Mouse (Mus musculus): Measurements from ENCODE around the gene Crim1. TPM values are rescaled to one million over a fixed set of nuclear protein-coding genes. Genes with fewer than 3 reads are reported as not detected.

The Crim1 gene
- total RNA-seq, 2 experiments from 2014 or later = 118 to 130 TPM

GRCm38 (mm10) chr17:78208805-78209204 lies 8.8 kb downstream of the Crim1 start:
- no peak for DNase-seq (ENCODE audit: extremely low spot score in 1 of 2, low spot score in 1 of 2)

GRCm38 (mm10) chr17:78209646-78210045 lies 9.6 kb downstream of the Crim1 start:
- no peak for DNase-seq (ENCODE audit: extremely low spot score in 1 of 2, low spot score in 1 of 2)

- no peak for DNase-seq (ENCODE audit: extremely low spot score in 1 of 2, low spot score in 1 of 2)
Observed at GRCm38 (mm10) chr17:78211881-78212280, 11.8 kb downstream of the Crim1 start.

GRCm38 (mm10) chr17:78213128-78213527 lies 13.1 kb downstream of the Crim1 start:
- no peak for DNase-seq (ENCODE audit: extremely low spot score in 1 of 2, low spot score in 1 of 2)

- DNase-seq (ENCODE audit: extremely low spot score in 1 of 2, low spot score in 1 of 2) = no peak
Observed at GRCm38 (mm10) chr17:78216526-78216925, 16.5 kb downstream of the Crim1 start.

- DNase-seq (ENCODE audit: extremely low spot score in 1 of 2, low spot score in 1 of 2) = no peak
Observed at GRCm38 (mm10) chr17:78217406-78217805, 17.4 kb downstream of the Crim1 start.

GRCm38 (mm10) chr17:78218506-78219232 lies 18.6 kb downstream of the Crim1 start:
- DNase-seq (ENCODE audit: extremely low spot score in 1 of 2, low spot score in 1 of 2) = no peak

- no peak for DNase-seq (ENCODE audit: extremely low spot score in 1 of 2, low spot score in 1 of 2)
Observed at GRCm38 (mm10) chr17:78221007-78221642, 21.1 kb downstream of the Crim1 start.

- no peak for DNase-seq (ENCODE audit: extremely low spot score in 1 of 2, low spot score in 1 of 2)
Observed at GRCm38 (mm10) chr17:78221860-78222259, 21.8 kb downstream of the Crim1 start.

GRCm38 (mm10) chr17:78223988-78224387 lies 23.9 kb downstream of the Crim1 start:
- DNase-seq (ENCODE audit: extremely low spot score in 1 of 2, low spot score in 1 of 2) = no peak

- no peak for DNase-seq (ENCODE audit: extremely low spot score in 1 of 2, low spot score in 1 of 2)
Observed at GRCm38 (mm10) chr17:78225547-78225946, 25.5 kb downstream of the Crim1 start.

- DNase-seq (ENCODE audit: extremely low spot score in 1 of 2, low spot score in 1 of 2) = no peak
Observed at GRCm38 (mm10) chr17:78227211-78227610, 27.2 kb downstream of the Crim1 start.

- no peak for DNase-seq (ENCODE audit: extremely low spot score in 1 of 2, low spot score in 1 of 2)
Observed at GRCm38 (mm10) chr17:78231567-78231966, 31.5 kb downstream of the Crim1 start.

- DNase-seq (ENCODE audit: extremely low spot score in 1 of 2, low spot score in 1 of 2) = no peak
Observed at GRCm38 (mm10) chr17:78232703-78233102, 32.7 kb downstream of the Crim1 start.

- DNase-seq (ENCODE audit: extremely low spot score in 1 of 2, low spot score in 1 of 2) = no peak
Observed at GRCm38 (mm10) chr17:78233873-78234272, 33.8 kb downstream of the Crim1 start.

- no peak for DNase-seq (ENCODE audit: extremely low spot score in 1 of 2, low spot score in 1 of 2)
Observed at GRCm38 (mm10) chr17:78236126-78236525, 36.1 kb downstream of the Crim1 start.

- DNase-seq (ENCODE audit: extremely low spot score in 1 of 2, low spot score in 1 of 2) = no peak
Observed at GRCm38 (mm10) chr17:78237954-78238353, 37.9 kb downstream of the Crim1 start.

GRCm38 (mm10) chr17:78240161-78240560 lies 40.1 kb downstream of the Crim1 start:
- no peak for DNase-seq (ENCODE audit: extremely low spot score in 1 of 2, low spot score in 1 of 2)

- no peak for DNase-seq (ENCODE audit: extremely low spot score in 1 of 2, low spot score in 1 of 2)
Observed at GRCm38 (mm10) chr17:78241238-78241637, 41.2 kb downstream of the Crim1 start.

GRCm38 (mm10) chr17:78244752-78245151 lies 44.7 kb downstream of the Crim1 start:
- no peak for DNase-seq (ENCODE audit: extremely low spot score in 1 of 2, low spot score in 1 of 2)

GRCm38 (mm10) chr17:78245444-78245843 lies 45.4 kb downstream of the Crim1 start:
- DNase-seq (ENCODE audit: extremely low spot score in 1 of 2, low spot score in 1 of 2) = no peak
